Mouse (Mus musculus) c-Kit-negative CD71-positive TER-119-positive erythroid progenitor cells, embryonic 14.5 days (primary cell): ENCODE measurements around the gene Cables2.

Experiments
- DNase-seq: peaks from one replicate; pipeline ENCODE4 v3.0.0-alpha.2; 2013; ENCODE audit warnings: low read depth, low spot score

Gene Cables2

DNA sequence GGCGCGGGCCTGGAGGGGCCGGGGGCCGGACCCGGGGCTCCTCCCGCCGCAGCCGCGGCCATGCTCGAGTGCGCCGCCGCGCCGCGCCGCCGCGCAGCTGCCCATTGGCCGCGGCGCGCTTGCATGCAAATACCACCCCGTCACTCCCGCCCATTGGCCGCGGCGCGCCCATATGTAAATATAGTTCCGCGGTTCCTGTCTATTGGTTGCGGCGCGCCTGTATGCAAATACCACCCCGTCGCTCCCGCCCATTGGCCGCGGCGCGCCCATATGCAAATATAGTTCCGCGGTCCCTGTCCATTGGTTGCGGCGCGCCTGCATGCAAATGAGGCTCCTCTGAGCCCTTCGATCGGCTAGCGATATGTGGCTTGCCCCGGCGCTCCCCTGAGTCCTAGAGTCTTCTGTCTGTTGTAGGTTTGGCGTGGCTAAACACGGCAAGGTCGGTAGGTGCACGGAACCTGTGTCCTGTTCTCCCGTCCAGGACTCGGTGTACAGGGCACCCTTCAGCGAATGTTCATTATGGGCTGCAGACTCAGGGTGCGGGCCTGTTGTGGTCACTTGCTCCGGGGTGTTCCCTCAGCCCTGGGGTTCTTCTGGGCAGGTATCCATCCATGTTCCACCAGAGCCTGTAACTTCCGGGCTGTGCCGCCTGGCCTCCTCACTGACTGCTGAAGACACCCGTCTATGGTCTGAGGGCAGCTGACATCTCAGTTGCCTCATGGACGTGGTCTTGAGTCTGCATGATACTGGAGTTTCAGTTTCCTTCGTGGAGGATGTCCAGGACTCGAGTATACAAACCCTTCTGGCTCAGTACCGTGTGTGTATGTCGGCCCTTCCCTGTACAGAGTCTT, at the start of gene Cables2:
TSS of gene Cables2 (minus strand) at position 103 of the 851 bp plus-strand sequence.
- DNase-seq = peak; percentile 89

- DNase-seq = no peak
Observed at GRCm38 (mm10) chr2:180322674-180323355, 49.5 kb upstream of the Cables2 start.

DNA sequence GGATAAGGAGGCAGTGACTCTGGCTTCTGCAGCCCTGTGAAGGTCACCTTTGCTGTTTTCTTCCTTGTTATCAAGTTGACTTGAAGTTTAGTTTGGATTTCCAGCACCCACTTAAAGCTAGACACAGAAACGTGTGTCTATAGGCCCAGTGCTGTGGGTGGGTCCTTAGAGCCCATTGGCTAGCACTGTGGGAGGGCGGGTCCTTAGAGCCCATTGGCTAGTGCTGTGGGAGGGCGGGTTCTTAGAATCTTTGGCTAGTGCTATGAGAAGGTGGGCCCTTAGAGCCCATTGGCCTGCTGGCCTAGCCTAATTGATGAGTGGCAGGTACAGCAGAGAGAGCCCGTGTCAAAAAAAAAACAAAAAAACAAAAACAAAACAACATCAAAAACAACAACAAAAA, 46.9 kb upstream of the Cables2 start:
- no peak for DNase-seq

DNA sequence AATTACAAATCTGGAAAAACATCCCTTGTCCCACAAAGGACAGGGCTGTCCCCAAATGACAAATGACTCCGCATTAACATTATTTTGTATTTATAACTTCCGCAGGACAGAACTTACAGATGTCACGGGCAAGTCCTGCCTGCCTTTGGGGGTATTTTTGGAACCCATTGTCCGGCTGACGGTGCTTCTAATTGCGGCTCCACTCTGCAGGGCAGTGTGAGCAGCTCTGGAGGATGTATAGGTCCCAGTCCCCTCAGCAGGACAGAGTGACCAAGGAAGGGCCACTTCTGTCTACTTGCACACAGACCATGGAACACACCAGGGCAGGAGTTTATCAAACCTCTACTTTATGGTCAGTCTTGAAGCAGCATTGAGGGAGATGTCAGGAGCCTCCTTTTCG, 44.3 kb upstream of the Cables2 start:
- no peak for DNase-seq

GRCm38 (mm10) chr2:180314292-180314691, 41.0 kb upstream of the Cables2 start:
- DNase-seq = no peak

DNA sequence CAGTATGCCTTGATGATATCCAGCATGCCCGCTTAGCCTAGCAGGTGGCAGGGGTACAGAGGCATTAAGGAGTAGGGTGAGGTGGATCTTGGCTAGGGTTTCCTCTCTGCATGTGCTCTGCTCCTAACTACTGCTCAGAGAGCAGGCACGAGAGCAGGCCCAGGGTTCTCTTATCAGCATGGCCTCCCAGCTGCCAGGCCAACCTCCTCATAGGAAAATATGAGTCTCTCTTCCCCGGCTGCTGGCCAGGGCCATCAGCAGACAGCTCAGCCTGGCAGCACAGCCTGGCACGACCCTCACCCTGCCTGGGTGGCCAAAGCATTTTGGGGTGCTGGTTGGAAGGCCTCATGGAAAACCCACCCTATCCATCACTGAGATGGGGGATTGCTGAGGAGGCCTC, 37.9 kb upstream of the Cables2 start:
- no peak for DNase-seq

GRCm38 (mm10) chr2:180307680-180308079, 34.4 kb upstream of the Cables2 start:
- no peak for DNase-seq

DNA sequence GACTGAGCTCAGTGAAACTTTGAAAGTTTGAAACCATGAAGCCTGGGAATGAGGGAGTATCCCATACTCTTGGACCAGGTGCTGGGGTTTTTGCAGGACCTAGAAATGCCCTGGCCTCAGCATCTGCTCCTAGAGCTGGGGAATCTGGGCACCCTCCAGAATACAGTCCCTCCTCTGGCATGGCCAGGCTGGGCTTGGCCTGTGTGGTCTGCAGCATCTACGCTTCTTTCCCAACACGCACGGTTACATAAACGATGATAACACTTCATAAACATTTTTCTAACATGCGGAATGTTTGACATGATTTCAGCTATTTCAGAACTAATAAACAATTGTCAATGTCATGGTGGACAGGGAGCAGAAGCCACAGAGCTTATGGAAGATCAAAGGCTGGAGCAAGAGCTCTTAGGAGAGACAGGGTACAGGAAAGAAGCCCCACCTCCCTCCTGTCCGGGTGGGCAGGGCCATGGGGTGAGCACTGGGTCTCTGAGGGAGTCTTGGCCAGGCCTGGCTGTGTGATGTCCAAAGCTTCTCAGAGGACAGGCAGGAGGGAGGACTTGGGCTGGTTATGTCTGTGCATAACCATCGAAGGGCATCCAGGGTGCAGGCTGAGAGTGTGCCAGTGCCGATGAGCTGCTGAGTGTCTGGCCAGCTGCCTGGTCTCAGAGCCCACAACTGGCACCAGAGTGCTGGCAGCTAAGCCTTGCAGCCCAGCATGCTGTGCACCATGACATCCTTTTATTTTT, 33.3 kb upstream of the Cables2 start:
- no peak for DNase-seq

- no peak for DNase-seq
Observed at GRCm38 (mm10) chr2:180306009-180306408, 32.7 kb upstream of the Cables2 start.

- DNase-seq = no peak
Observed at GRCm38 (mm10) chr2:180305490-180305889, 32.2 kb upstream of the Cables2 start.

DNA sequence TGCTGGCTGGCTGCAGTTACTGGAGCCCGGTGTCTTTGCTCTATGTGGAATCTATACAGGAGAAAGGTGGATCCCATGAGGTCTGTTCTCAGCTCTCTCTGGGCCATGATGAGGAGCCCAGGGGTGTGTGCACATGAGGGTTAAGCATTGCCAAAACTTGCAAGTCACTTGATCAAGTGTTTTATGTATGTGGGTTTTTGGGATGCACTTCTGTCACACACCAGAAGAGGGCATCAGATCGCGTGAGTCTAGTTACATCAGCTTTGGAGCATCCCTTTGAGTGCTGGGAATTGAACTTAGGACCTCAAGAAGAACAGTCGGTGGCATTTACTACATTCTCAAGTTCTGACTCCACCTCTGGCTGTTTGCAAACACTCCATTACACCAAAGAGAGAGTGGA, 31.3 kb upstream of the Cables2 start:
- no peak for DNase-seq

- DNase-seq = no peak
Observed at GRCm38 (mm10) chr2:180303468-180303867, 30.2 kb upstream of the Cables2 start.

- no peak for DNase-seq
Observed at GRCm38 (mm10) chr2:180302201-180302600, 28.9 kb upstream of the Cables2 start.

- no peak for DNase-seq
Observed at GRCm38 (mm10) chr2:180300771-180301170, 27.5 kb upstream of the Cables2 start.

DNA sequence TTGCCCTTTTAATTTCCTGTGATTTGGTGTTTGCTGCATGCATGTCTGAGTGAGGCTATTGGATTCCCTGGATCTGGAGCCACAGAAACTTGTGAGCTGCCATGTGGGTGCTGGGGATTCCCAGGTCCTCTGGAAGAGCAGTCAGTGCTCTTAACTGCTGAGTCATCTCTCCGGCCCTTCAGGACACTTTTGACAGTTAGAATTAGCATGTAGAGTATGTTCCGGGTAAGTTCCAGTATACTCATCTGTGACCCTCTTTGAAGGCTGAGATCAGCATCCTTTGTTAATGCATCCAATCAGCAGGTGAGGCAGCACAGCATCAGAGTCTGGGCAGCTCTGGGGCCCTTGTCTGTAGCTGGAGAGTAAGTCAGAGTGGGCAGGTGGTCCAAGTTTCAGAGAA, 27.0 kb upstream of the Cables2 start:
- no peak for DNase-seq

GRCm38 (mm10) chr2:180292906-180293305, 19.6 kb upstream of the Cables2 start:
- no peak for DNase-seq

- DNase-seq = no peak
Observed at GRCm38 (mm10) chr2:180292026-180292425, 18.7 kb upstream of the Cables2 start.

DNA sequence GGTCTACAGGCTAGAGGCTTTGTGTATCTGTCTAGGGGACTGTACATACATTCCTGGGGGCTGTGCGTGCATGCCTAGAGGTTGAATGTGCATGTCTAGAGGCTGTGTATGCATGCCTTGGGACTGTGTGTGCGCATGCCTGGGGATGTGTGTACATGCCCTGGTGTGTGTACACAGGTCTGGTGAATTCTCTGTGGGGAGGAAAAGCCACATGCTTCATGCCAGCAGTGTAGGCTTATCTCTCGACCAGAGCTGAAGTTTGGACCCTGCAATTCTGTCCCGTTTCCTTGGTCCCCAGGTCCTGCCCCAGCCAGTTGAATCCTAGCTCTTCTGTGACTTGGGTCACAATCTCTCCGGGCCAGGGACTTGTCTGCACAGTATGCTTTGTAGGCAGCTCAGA, 18.3 kb upstream of the Cables2 start:
- no peak for DNase-seq

GRCm38 (mm10) chr2:180290503-180290902, 17.2 kb upstream of the Cables2 start:
- DNase-seq = no peak

DNA sequence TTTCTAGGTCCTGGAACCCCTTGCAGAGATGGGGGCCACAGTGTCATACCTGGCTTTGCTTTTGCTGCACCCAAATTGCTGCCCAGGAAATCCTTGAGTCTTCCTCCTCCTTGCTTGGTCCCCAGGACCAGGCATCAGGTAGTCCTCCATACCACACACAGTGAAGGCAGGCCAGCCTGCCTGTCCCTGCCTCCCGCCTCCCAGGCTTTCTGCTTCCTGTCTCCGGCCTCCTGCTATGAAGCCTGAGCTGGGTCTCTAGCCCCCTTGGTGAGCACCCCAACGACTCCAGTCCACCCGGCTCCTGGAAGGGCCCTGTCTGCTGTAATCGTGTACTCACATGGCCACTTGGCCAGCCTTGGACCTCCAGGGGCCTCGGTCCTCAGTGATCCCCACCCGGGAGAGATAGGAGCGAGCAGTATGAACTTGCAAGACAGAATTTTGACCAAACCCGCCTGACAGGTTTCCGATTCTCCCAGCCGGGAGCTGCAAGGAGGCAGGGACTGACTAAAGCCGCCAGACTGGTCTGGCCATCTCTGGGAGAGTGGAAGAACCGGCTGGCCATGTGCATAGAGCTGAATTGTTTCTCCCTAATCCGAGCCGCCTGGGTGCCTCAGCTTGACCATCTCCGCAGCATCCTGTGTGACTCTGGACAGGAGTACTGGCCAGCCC, 16.3 kb upstream of the Cables2 start, which contains the start of gene Rbbp8nl:
TSS of gene Rbbp8nl (minus strand) at position 440 of the 669 bp plus-strand sequence.
- DNase-seq = no peak

DNA sequence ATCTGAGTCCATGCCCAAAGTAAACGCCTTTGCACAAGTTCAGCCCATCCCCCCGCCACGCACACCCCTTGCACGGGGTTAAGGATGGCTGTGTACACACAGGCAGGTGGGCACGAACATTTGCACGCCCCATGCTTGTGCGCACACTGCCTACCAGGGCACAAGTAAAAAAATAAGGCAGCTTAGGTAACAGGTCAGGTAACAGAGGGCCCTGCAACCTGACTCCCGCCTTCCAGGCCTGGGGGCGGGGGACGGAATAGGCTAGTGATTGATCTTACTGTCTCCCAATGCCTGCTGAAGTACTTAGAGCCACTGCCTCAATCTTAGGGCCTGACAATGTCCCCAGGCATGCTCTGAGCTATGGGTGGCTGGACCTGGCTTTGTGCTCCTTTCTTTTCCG, 15.7 kb upstream of the Cables2 start:
- DNase-seq = no peak

DNA sequence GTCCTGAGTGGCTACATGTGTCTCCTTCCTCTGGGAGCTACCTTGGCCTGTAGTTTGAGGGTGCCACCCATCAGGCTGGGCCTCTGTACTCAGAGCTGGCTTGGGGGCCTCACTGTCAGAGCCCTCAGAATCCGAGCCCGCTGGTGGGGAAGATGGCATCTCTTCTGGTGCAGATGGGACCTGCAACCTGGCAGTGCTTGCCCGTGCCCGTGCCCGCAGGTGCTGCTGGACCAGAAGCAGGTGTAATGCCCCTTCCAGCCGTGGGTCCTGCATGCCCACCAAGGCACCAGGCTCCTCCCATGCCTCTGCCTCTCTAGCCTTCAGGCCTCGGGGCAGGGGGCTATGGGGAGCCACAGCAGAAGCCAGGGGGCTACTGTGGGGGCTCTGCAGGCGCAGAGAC, 6.0 kb upstream of the Cables2 start:
- DNase-seq = no peak
